Mouse (Mus musculus) neural tube, embryonic 12.5 days (tissue): ENCODE measurements around the gene St6galnac3. TPM values are rescaled to one million over a fixed set of nuclear protein-coding genes. Genes with fewer than 3 reads are reported as not detected.

ENCODE experiments used
- ATAC-seq: fragments of 200-750 bp; cut with Nextera tagmentation; 2 replicates; pipeline ENCODE4 v1.8.0; 2017; ENCODE audit warnings: low read depth, mild to moderate bottlenecking, moderate TSS enrichment, moderate library complexity; ENCODE audit not compliant: low FRiP score
- H3K27ac ChIP-seq: fragments of 300-500 bp; sonication (generic); 2 replicates; pipeline ENCODE4 v1.5.1; 2016
- H3K27me3 ChIP-seq: fragments of 300-500 bp; sonication (generic); replicated peaks from 2 replicates; pipeline ENCODE4 v1.6.1; 2016; ENCODE audit warnings: mild to moderate bottlenecking
- H3K36me3 ChIP-seq: fragments of 300-500 bp; sonication (generic); 2 replicates; pipeline ENCODE4 v1.6.1; 2016; ENCODE audit warnings: mild to moderate bottlenecking
- H3K4me1 ChIP-seq: fragments of 300-500 bp; sonication (generic); 2 replicates; pipeline ENCODE4 v1.6.1; 2016
- H3K4me2 ChIP-seq: fragments of 300-500 bp; sonication (generic); replicated peaks from 2 replicates; pipeline ENCODE4 v1.6.1; 2016; ENCODE audit warnings: mild to moderate bottlenecking
- H3K4me3 ChIP-seq: fragments of 300-500 bp; sonication (generic); 2 replicates; pipeline ENCODE4 v1.5.1; 2016
- H3K9ac ChIP-seq: fragments of 300-500 bp; sonication (generic); 2 replicates; pipeline ENCODE4 v1.6.1; 2016; ENCODE audit warnings: mild to moderate bottlenecking
- H3K9me3 ChIP-seq: fragments of 300-500 bp; sonication (generic); 2 replicates; pipeline ENCODE4 v1.6.1; 2016; ENCODE audit warnings: mild to moderate bottlenecking
- WGBS: fragments of 180-500 bp; shearing (Covaris S2); methylation state at CpG from one replicate; pipeline ENCODE4 v1.1.7; 2016; 5-methylcytosine and 5-hydroxymethylcytosine counted together
- polyA plus RNA-seq: library from polyadenylated mRNA; unstranded; fragments of >200 nt; fragmentation: Nextera tagmentation; extraction: Ambion mirVana; gene quantifications from 2 replicates; pipeline ENCODE4 v1.2.1, GENCODE M21; 2016

St6galnac3 gene
- polyA plus RNA-seq, 1 experiment from 2014 or later, result 34.8 TPM

- Histone ChIP-seq H3K4me2 (no peak overlapping the region), H3K9ac (no peak overlapping the region), H3K27me3 (no peaks in the 10 kb centered on the region; the same call in 1 of the 2 replicates), H3K9me3 (no peaks in the 10 kb centered on the region), H3K4me1 (0 out of 2 replicates have a peak, but pooled peaks cover 8% of the 10 kb centered on the region), H3K27ac (no peak overlapping the region), H3K4me3 (no peak overlapping the region), H3K36me3 (no peaks in the 10 kb centered on the region)
- no peak for ATAC-seq
- 93% methylated on average over 9 of the region's 9 CpGs for WGBS
Observed at GRCm38 (mm10) chr3:153681720-153682119, 43.3 kb downstream of the St6galnac3 start.

DNA sequence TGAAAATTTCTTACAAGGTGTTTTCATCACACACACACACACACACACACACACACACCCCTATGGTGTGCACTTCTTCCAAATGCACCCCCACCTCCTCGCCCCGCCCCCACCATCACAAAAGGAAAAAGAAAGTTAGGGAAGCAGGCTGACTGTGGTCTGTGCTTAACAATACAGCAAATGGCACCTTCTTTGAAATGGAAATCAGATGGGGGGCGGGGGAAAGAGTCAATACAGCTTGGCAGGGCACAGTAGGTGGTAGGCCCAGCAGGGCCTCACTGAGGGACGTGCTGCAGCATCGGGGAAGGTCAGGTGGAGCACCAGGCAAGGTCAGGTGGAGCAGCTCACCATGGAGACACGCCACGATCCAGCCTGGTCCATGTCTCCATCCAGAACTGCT lies 49.1 kb downstream of the St6galnac3 start:
- no peaks in the 10 kb centered on the region for H3K9me3 ChIP-seq
- ATAC-seq, result peak; percentile 57
- H3K4me3 ChIP-seq, result no peak overlapping the region
- H3K4me2 ChIP-seq, result peak overlapping the region; percentile 33
- H3K4me1 ChIP-seq, result peaks cover 23% of the 10 kb centered on the region
- H3K27ac ChIP-seq, result no peak overlapping the region
- no peaks in the 10 kb centered on the region for H3K36me3 ChIP-seq
- WGBS, result 5% methylated on average over 7 of the region's 7 CpGs
- H3K27me3 ChIP-seq, result no peaks in the 10 kb centered on the region; the same call in 1 of the 2 replicates
- no peak overlapping the region for H3K9ac ChIP-seq

- H3K4me1 ChIP-seq, result peaks cover 23% of the 10 kb centered on the region
- H3K36me3 ChIP-seq, result no peaks in the 10 kb centered on the region
- peak overlapping the region; percentile 35 for H3K4me2 ChIP-seq
- H3K4me3 ChIP-seq, result no peak overlapping the region
- 22% methylated on average over 12 of the region's 12 CpGs for WGBS
- peak; percentile 19; the same call in 1 of the 2 replicates for ATAC-seq
- H3K27me3 ChIP-seq, result no peaks in the 10 kb centered on the region; the same call in 1 of the 2 replicates
- no peak overlapping the region for H3K27ac ChIP-seq
- H3K9me3 ChIP-seq, result no peaks in the 10 kb centered on the region
- H3K9ac ChIP-seq, result no peak overlapping the region
Observed at GRCm38 (mm10) chr3:153675073-153675472, 49.9 kb downstream of the St6galnac3 start.

- H3K4me1 ChIP-seq, result peaks cover 28% of the 10 kb centered on the region
- no peaks in the 10 kb centered on the region for H3K9me3 ChIP-seq
- no peak overlapping the region for H3K4me3 ChIP-seq
- H3K4me2 ChIP-seq, result no peak overlapping the region
- WGBS, result 84% methylated on average over 8 of the region's 8 CpGs
- H3K36me3 ChIP-seq, result no peaks in the 10 kb centered on the region
- H3K9ac ChIP-seq, result no peak overlapping the region
- no peak for ATAC-seq
- no peak overlapping the region for H3K27ac ChIP-seq
- no peaks in the 10 kb centered on the region; the same call in 1 of the 2 replicates for H3K27me3 ChIP-seq
Observed at GRCm38 (mm10) chr3:153674359-153674758, 50.6 kb downstream of the St6galnac3 start.

DNA sequence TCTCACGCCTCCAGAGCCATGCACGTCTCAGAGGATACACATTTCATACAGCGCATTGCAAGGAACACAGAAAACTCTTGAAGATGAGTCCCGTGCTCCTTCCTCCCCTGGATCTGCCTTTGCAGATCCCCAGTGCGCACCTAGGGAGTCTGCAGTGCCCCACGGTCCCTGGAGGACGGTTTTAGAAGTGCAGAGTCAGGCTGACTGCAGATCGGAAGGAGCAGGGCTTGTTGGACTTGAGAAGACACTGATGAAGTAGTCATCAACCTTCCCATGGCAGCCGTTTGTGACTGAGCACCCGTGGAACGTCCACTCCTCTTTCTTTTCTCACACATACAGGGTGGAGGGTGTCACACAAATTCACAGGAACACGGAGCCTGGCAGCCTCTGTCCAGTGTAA lies 51.5 kb downstream of the St6galnac3 start:
- Histone ChIP-seq H3K36me3 (no peaks in the 10 kb centered on the region), H3K27ac (no peak overlapping the region)
- 88% methylated on average over 12 of the region's 12 CpGs for WGBS

GRCm38 (mm10) chr3:153670953-153671674 lies 53.9 kb downstream of the St6galnac3 start:
- no peaks in the 10 kb centered on the region for H3K9me3 ChIP-seq
- H3K27me3 ChIP-seq, result no peaks in the 10 kb centered on the region
- H3K4me1 ChIP-seq, result peaks cover 29% of the 10 kb centered on the region
- no peak for ATAC-seq
- no peak overlapping the region for H3K9ac ChIP-seq
- no peak overlapping the region for H3K27ac ChIP-seq
- H3K36me3 ChIP-seq, result no peaks in the 10 kb centered on the region
- no peak overlapping the region for H3K4me2 ChIP-seq
- no peak overlapping the region for H3K4me3 ChIP-seq
- WGBS, result 78% methylated on average over 10 of the region's 10 CpGs

More for the DNA sequence above, 51.5 kb downstream of the St6galnac3 start:
- ATAC-seq, result no peak
- Histone ChIP-seq H3K4me3 (no peak overlapping the region), H3K9me3 (no peaks in the 10 kb centered on the region), H3K4me2 (no peak overlapping the region), H3K4me1 (peaks cover 34% of the 10 kb centered on the region), H3K9ac (no peak overlapping the region), H3K27me3 (no peaks in the 10 kb centered on the region; the same call in 1 of the 2 replicates)

DNA sequence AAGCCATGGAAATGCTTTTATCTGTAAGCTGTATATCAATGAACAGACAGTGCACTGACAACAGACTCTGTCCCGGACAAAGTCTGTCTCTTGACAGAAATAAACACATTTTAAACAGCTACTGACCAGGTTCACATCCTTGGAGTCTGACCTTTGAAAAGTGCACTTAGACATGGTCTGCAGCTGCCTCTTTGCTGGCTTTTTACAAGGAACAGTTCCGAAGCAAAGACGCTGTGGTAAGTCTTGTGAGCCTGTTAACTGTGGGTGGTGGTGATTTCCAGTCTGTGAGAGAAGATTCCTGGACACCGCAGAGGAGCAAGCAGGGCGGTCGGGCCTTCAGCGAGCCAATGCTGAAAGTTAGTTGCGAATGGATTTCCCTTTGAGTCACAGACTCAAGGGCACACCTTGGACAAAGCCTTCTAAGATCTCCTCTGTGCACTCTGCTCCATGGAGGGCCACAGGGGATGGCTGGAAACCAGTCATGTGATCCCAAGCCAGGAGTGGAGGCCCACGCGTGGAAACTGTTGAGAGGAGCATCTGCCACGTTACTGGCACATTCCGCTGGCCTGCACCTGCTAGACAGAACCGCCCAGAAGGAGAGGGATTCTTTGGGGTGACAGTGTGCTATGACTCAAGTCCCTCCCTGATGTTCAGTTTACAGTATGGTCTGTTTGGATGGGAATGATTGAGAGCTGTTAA lies 55.1 kb downstream of the St6galnac3 start:
- no peaks in the 10 kb centered on the region for H3K9me3 ChIP-seq
- no peak overlapping the region for H3K9ac ChIP-seq
- no peak for ATAC-seq
- H3K4me1 ChIP-seq, result peaks cover 20% of the 10 kb centered on the region
- H3K27ac ChIP-seq, result no peak overlapping the region
- H3K27me3 ChIP-seq, result no peaks in the 10 kb centered on the region
- no peak overlapping the region for H3K4me2 ChIP-seq
- 90% methylated on average over 13 of the region's 13 CpGs for WGBS
- no peaks in the 10 kb centered on the region for H3K36me3 ChIP-seq
- H3K4me3 ChIP-seq, result no peak overlapping the region

DNA sequence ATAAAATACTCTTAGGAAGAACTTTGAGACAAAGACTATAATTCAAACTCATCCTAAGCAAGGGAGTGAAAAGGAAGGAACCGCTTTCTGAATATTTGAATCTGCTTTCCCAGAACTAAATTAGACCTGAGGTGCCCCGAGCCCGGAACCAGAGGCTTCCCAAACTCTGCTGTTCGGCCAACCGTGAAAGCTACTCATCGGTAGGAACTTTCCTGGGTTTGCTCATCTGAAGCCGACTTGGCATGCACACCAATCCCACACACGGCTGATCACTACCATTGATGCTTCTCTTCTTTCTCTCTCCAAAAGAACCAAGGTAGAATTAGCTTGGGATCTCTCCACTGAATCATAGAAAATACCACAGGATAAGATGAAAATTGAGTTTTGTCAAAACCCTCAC lies 55.6 kb downstream of the St6galnac3 start:
- H3K9me3 ChIP-seq, result no peaks in the 10 kb centered on the region
- H3K9ac ChIP-seq, result no peak overlapping the region
- no peak overlapping the region for H3K4me2 ChIP-seq
- no peaks in the 10 kb centered on the region for H3K27me3 ChIP-seq
- no peak for ATAC-seq
- peaks cover 17% of the 10 kb centered on the region for H3K4me1 ChIP-seq
- no peak overlapping the region for H3K4me3 ChIP-seq
- whole genome bisulfite sequencing, result 70% methylated on average over 8 of the region's 8 CpGs
- no peak overlapping the region for H3K27ac ChIP-seq
- no peaks in the 10 kb centered on the region for H3K36me3 ChIP-seq

DNA sequence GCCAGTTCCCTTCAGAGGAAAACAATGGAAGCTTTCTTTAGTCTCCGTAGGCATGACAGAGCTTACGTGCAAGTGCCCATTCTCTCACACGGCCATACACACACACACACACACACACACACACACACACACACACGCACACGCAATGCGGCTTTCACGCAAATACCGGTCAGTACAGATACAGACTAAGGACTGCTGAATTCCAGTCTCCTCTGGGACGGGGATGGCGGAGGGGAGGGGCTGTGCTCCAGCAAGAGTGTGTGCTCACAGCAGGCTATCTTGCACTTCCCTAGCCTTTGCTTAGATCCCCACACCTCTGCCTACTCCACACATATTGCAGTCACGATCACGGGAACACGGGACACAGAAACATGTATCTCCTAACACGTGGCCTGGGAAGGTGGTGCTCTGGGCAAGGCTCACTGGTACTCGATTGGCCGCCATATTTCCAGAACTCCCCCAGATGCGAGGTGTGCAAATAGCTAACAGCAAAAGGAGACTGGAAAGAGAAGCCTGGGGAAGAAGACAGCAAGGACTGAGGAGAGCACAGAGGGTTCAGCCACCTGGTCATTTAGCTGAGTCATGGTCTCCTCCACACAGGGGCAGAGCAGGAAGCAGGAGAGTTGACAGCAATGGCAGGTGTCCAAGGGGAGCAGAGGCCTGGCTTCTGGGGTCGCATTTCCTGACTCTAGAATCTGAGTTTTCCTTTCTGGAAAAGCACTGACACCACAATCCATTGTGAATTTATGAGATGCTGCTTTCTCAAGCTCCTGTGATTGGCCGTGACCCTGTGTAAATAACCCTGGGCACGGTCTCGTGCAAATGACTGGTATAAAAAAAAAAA lies 56.3 kb downstream of the St6galnac3 start:
- ATAC-seq, result 0 out of 2 replicates have a peak, but pooled peaks have one; percentile 26

DNA sequence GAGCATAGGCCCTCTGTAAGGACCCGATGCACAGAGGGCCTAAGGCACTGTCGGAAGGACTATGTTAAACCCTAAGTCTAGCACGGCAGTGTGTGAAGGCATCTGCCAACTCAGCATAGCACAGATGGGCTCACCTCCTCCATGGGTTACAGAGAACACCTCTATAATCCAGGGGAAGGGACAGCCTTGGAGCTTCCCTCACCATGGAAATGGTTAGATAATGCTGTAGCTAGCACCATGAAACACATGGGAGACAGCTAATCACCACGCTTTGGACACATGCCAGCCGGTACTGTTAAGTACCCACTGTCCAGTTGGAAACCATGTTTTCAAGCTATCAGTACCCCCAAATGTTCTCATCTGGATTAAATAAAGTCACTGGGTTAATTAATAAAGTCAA lies 60.3 kb downstream of the St6galnac3 start:
- H3K9ac ChIP-seq, result no peak overlapping the region
- ATAC-seq, result no peak
- no peaks in the 10 kb centered on the region for H3K9me3 ChIP-seq
- H3K4me3 ChIP-seq, result no peak overlapping the region
- no peak overlapping the region for H3K27ac ChIP-seq
- H3K4me2 ChIP-seq, result no peak overlapping the region
- 91% methylated on average over 5 of the region's 5 CpGs for WGBS
- H3K4me1 ChIP-seq, result peaks cover 27% of the 10 kb centered on the region
- H3K27me3 ChIP-seq, result 0 out of 2 replicates have a peak, but pooled peaks cover 3% of the 10 kb centered on the region
- H3K36me3 ChIP-seq, result no peaks in the 10 kb centered on the region

More for the DNA sequence above, 56.3 kb downstream of the St6galnac3 start:
- Histone ChIP-seq H3K9ac (no peak overlapping the region), H3K36me3 (no peaks in the 10 kb centered on the region), H3K4me1 (peaks cover 17% of the 10 kb centered on the region), H3K27ac (no peak overlapping the region), H3K4me2 (no peak overlapping the region), H3K27me3 (no peaks in the 10 kb centered on the region), H3K4me3 (no peak overlapping the region), H3K9me3 (no peaks in the 10 kb centered on the region)
- 62% methylated on average over 21 of the region's 21 CpGs for WGBS

- no peak overlapping the region for H3K27ac ChIP-seq
- H3K4me1 ChIP-seq, result peaks cover 33% of the 10 kb centered on the region
- 0 out of 2 replicates have a peak overlapping the region, but pooled peaks have one; percentile 17 for H3K9ac ChIP-seq
- no peak for ATAC-seq
- H3K9me3 ChIP-seq, result no peaks in the 10 kb centered on the region
- no peak overlapping the region for H3K4me3 ChIP-seq
- H3K36me3 ChIP-seq, result no peaks in the 10 kb centered on the region
- 0 out of 2 replicates have a peak, but pooled peaks cover 3% of the 10 kb centered on the region for H3K27me3 ChIP-seq
- 62% methylated on average over 10 of the region's 10 CpGs for WGBS
- no peak overlapping the region for H3K4me2 ChIP-seq
Observed at GRCm38 (mm10) chr3:153663841-153664427, 61.0 kb downstream of the St6galnac3 start.
